Mouse (Mus musculus) layer of hippocampus, adult 9-11 months (tissue): ENCODE data around the gene Tceal5.
A peak's percentile ranks its signal among the peaks of the same experiment; 100 is the strongest.

ENCODE experiments used
- DNase-seq: peaks from one replicate; pipeline ENCODE4 v3.0.0; 2022

Tceal5 gene

GRCm38 (mm10) chrX:136171189-136172117 is 32.2 kb downstream of the Tceal5 start:
- peak; percentile 30 for DNase-seq

DNA sequence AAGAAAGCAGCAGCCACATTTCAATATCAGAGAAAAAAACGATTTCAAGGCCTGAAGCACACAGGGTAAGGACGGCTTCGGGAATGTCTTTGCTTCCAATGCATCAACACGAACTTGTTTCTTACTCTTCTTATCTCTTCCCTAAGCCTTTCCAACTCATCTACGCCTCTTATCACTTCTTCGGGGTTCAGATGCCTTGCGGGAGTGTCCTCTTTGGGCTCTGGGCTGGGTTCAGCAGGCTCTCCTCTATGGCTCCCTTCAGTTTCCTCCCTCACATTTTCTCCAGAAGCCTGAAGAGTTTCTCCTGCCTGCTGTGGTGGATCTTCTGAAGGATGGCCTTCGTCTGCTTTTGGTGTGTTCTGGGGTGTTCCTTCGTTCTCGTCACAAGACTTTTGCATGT is 33.1 kb downstream of the Tceal5 start:
- no peak for DNase-seq
